Mouse (Mus musculus): Measurements from ENCODE around the gene Fam229b. TPM values are rescaled to one million over a fixed set of nuclear protein-coding genes. Genes with fewer than 3 reads are reported as not detected.

The Fam229b gene
- polyA plus RNA-seq, 1 experiment from 2014 or later: 27.8 TPM

DNA sequence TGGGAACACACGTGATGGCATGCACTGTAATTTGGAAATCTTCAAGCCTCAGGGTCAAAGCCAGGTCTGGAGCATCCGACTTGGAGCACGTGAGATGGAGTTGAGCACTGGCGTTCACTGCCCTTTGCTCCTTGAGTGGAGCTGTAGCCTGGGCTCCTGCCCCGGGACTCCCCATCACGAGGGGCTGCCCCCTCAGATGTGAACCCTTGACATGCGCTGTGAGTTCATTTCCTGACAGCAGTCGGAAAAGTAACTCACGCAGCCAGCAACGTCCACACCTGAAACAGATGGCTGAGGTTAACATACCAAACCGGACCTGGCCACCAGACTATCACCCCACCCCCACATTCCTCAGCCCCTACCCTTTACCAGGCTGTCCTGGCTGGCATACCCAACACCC, 33.9 kb upstream of the Fam229b start:
- peaks cover 41% of the 10 kb centered on the region for H3K4me1 ChIP-seq (replicated peaks; ENCODE audit: control insufficient read depth, insufficient read depth, low read length)
- WGBS: 89% methylated on average over 11 of the region's 11 CpGs
- no peaks in the 10 kb centered on the region for H3K27me3 ChIP-seq (replicated peaks; ENCODE audit: control insufficient read depth, insufficient read depth, low read length)
- no peaks in the 10 kb centered on the region for H3K9me3 ChIP-seq (ENCODE audit: control insufficient read depth, low read length)
- H3K27ac ChIP-seq (ENCODE audit: low read length): no peak overlapping the region
- no peak overlapping the region for H3K4me3 ChIP-seq (replicated peaks; ENCODE audit: low read length)
- H3K4me2 ChIP-seq (ENCODE audit: low read length): no peak overlapping the region
- H3K36me3 ChIP-seq (ENCODE audit: control insufficient read depth, insufficient read depth): no peaks in the 10 kb centered on the region
- no peak for ATAC-seq
- H3K9ac ChIP-seq (replicated peaks; ENCODE audit: low read depth, low read length): no peak overlapping the region

DNA sequence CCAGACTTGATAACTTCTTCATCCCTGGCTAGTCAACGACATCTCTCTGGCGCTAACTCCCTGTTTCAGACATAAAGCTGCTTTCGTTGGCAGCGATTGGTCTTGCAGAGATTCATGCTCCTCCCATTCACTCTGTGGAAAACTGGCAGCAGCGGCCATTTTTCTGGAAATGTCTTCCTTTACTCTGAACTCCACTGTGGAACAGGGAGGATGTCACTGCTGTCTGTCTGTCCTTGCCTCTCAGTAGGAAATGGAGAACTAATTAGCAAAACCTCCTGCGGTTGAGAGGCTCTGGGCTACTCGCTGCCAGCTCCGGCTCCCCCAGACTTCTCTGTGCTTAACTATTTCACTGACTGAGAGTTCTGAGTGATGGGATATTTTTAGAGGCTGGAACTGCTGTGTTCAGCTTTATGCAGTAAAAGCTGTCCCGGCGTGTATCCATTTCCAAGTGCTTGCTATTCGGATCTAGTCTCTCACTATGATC, 32.0 kb upstream of the Fam229b start:
- 7% methylated on average over 11 of the region's 11 CpGs for WGBS
- Histone ChIP-seq H3K9ac (replicated peaks; ENCODE audit: low read depth, low read length) (peak overlapping the region; percentile 42; the same call in 1 of the 2 replicates), H3K4me2 (ENCODE audit: low read length) (peak overlapping the region; percentile 39), H3K4me3 (replicated peaks; ENCODE audit: low read length) (peak overlapping the region; percentile 37), H3K27ac (ENCODE audit: low read length) (peak overlapping the region; percentile 65), H3K36me3 (ENCODE audit: control insufficient read depth, insufficient read depth) (no peaks in the 10 kb centered on the region), H3K4me1 (replicated peaks; ENCODE audit: control insufficient read depth, insufficient read depth, low read length) (peaks cover 31% of the 10 kb centered on the region), H3K9me3 (ENCODE audit: control insufficient read depth, low read length) (no peaks in the 10 kb centered on the region), H3K27me3 (replicated peaks; ENCODE audit: control insufficient read depth, insufficient read depth, low read length) (no peaks in the 10 kb centered on the region)
- peak; percentile 60 for ATAC-seq

DNA sequence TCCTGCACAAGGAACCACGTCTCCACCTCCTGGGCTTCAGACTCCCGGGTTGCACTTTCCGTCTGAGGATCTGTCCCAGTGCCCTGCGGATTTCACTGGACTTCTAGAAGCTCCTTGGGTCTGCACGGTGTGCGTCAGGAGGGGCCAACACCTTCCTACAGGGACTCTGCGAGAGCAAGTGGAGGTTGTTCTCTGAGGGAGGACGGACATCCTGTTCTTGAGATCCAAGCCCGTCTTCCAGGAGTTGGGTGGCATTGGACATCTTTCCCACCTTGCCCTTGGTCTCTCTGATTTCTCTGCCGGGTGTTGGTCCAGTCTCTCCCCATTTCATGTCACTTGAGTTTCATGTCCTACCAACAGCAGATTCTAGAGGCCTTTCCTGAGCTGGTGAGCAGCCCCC, 30.0 kb upstream of the Fam229b start, which contains the start of gene Ccn6:
Ccn6 (minus strand) TSS at position 101 of the 400 bp plus-strand sequence.
- Histone ChIP-seq H3K27ac (ENCODE audit: low read length) (no peak within 1 kb of the TSS), H3K27me3 (replicated peaks; ENCODE audit: control insufficient read depth, insufficient read depth, low read length) (no peaks in the 10 kb centered on the region), H3K36me3 (ENCODE audit: control insufficient read depth, insufficient read depth) (no peaks in the 10 kb centered on the region), H3K4me2 (ENCODE audit: low read length) (no peak within 1 kb of the TSS), H3K4me3 (replicated peaks; ENCODE audit: low read length) (no peak within 1 kb of the TSS), H3K9me3 (ENCODE audit: control insufficient read depth, low read length) (no peaks in the 10 kb centered on the region), H3K9ac (replicated peaks; ENCODE audit: low read depth, low read length) (no peak within 1 kb of the TSS), H3K4me1 (replicated peaks; ENCODE audit: control insufficient read depth, insufficient read depth, low read length) (peaks cover 19% of the 10 kb centered on the region)
- no peak for ATAC-seq
- 93% methylated on average over 10 of the region's 10 CpGs for WGBS

DNA sequence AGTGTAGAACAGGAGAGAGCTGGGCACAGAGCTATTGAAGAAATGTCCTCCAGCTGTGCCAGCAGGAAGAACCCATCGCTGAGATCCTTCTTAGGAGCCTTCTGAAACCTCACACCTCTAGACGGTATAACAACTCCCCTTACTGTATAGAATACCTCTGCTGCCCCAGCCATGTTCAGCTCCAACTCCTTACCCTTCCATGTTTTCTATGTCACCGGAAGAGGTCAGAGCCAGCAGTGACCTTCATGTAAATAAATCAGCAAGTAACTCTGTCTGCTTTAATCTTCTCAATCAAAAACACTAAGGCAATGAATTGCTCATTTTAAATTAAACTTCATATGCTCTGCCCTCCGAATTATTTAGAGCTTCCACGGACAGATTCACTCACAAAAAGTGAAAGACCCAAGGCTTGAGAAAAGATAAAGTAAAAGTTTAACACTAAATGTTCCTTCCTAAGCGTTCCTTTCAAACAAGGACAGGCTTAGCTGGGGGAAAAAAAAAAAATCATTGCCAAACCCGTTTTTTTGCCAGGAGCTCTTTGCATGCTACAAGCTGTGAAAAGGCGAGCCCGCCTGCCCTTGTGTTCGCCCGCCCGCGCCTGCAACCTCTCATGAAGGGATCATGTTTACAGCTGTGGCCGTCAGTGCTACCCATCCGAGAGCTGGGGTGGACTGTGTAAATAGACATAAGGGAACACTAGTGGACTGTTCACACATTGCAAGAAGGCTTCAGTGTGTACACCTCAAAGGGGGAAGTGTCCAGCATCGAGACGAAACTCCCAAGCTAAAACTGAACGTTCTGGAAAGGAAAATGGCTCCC, 29.2 kb upstream of the Fam229b start:
- Histone ChIP-seq H3K4me1 (replicated peaks; ENCODE audit: control insufficient read depth, insufficient read depth, low read length) (peaks cover 19% of the 10 kb centered on the region), H3K4me2 (ENCODE audit: low read length) (no peak overlapping the region), H3K9me3 (ENCODE audit: control insufficient read depth, low read length) (no peaks in the 10 kb centered on the region), H3K27ac (ENCODE audit: low read length) (no peak overlapping the region), H3K4me3 (replicated peaks; ENCODE audit: low read length) (no peak overlapping the region), H3K36me3 (ENCODE audit: control insufficient read depth, insufficient read depth) (no peaks in the 10 kb centered on the region), H3K27me3 (replicated peaks; ENCODE audit: control insufficient read depth, insufficient read depth, low read length) (no peaks in the 10 kb centered on the region), H3K9ac (replicated peaks; ENCODE audit: low read depth, low read length) (no peak overlapping the region)
- 48% methylated on average over 18 of the region's 18 CpGs for WGBS
- ATAC-seq: no peak

DNA sequence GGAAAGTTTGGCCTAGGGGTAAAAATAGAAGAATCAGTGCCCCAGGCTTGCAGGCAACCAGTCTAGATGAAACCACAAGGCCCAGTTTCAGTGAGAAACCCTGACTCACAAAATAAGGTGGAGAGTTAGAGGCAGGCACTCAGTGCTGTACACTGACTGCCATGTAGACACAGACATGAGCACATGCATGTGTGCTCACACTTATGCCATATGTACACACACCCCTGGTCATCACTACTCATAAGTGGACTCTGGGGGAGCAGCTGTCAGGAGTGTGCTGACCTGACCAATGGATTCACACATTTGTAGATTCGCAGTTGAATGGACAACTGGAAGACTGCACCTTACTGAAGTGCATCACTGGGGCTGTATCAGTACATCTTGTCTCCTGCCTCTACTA, 27.7 kb upstream of the Fam229b start:
- WGBS: 91% methylated on average over 1 of the region's 1 CpGs
- H3K4me3 ChIP-seq (replicated peaks; ENCODE audit: low read length): no peak overlapping the region
- H3K9ac ChIP-seq (replicated peaks; ENCODE audit: low read depth, low read length): no peak overlapping the region
- no peaks in the 10 kb centered on the region for H3K36me3 ChIP-seq (ENCODE audit: control insufficient read depth, insufficient read depth)
- no peaks in the 10 kb centered on the region for H3K27me3 ChIP-seq (replicated peaks; ENCODE audit: control insufficient read depth, insufficient read depth, low read length)
- no peak overlapping the region for H3K27ac ChIP-seq (ENCODE audit: low read length)
- no peaks in the 10 kb centered on the region for H3K9me3 ChIP-seq (ENCODE audit: control insufficient read depth, low read length)
- H3K4me2 ChIP-seq (ENCODE audit: low read length): no peak overlapping the region
- no peak for ATAC-seq
- H3K4me1 ChIP-seq (replicated peaks; ENCODE audit: control insufficient read depth, insufficient read depth, low read length): peaks cover 15% of the 10 kb centered on the region

DNA sequence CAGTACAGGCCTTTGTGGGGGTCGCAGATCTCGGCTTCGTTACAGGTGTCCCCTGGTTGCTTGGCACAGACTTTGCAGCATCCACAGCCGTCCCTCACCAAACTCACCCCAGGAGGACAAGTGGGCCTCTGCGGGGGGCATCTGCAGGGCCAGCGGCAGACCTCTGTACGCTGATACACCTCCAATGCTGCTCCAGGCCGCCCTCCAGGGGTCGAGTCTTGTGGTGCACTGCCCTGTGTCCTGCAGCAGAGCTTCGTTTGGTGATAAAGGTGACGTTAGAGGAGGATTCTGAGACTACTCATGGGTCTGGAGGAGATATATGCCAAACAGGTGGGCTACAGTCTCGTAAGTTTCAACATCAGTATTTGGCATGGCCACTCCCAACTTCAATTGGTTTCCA, 24.6 kb upstream of the Fam229b start:
- 54% methylated on average over 12 of the region's 12 CpGs for WGBS
- ATAC-seq: no peak
- no peak overlapping the region for H3K4me2 ChIP-seq (ENCODE audit: low read length)
- peaks cover 3% of the 10 kb centered on the region; the same call in 1 of the 2 replicates for H3K4me1 ChIP-seq (replicated peaks; ENCODE audit: control insufficient read depth, insufficient read depth, low read length)
- no peak overlapping the region for H3K27ac ChIP-seq (ENCODE audit: low read length)
- H3K9ac ChIP-seq (replicated peaks; ENCODE audit: low read depth, low read length): no peak overlapping the region
- H3K9me3 ChIP-seq (ENCODE audit: control insufficient read depth, low read length): no peaks in the 10 kb centered on the region
- no peaks in the 10 kb centered on the region for H3K36me3 ChIP-seq (ENCODE audit: control insufficient read depth, insufficient read depth)
- H3K4me3 ChIP-seq (replicated peaks; ENCODE audit: low read length): no peak overlapping the region
- H3K27me3 ChIP-seq (replicated peaks; ENCODE audit: control insufficient read depth, insufficient read depth, low read length): no peaks in the 10 kb centered on the region

DNA sequence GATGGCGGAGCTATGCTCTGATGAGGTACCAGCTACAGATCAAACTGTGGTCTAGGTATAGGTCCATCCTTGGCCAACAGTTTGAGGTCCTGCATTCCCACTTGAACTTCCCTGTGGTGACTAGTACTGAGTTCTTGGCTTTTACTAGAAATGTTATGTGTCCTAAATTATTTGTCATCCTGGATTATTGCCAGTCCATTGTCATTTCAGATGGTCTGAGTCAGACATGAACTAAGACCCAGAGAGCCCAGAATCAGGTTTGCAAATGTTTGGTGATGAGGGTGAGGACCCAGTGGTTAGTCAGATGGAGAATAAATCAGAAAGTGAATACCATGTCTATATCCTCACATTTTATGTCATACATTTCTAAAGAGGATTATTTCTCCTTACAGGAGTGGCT, 23.6 kb upstream of the Fam229b start:
- H3K36me3 ChIP-seq (ENCODE audit: control insufficient read depth, insufficient read depth): no peaks in the 10 kb centered on the region
- no peak overlapping the region for H3K4me2 ChIP-seq (ENCODE audit: low read length)
- H3K9me3 ChIP-seq (ENCODE audit: control insufficient read depth, low read length): no peaks in the 10 kb centered on the region
- 94% methylated on average over 1 of the region's 1 CpGs for WGBS
- H3K9ac ChIP-seq (replicated peaks; ENCODE audit: low read depth, low read length): no peak overlapping the region
- H3K4me3 ChIP-seq (replicated peaks; ENCODE audit: low read length): no peak overlapping the region
- H3K27me3 ChIP-seq (replicated peaks; ENCODE audit: control insufficient read depth, insufficient read depth, low read length): no peaks in the 10 kb centered on the region
- no peak overlapping the region for H3K27ac ChIP-seq (ENCODE audit: low read length)
- no peak for ATAC-seq
- no peaks in the 10 kb centered on the region for H3K4me1 ChIP-seq (replicated peaks; ENCODE audit: control insufficient read depth, insufficient read depth, low read length)

DNA sequence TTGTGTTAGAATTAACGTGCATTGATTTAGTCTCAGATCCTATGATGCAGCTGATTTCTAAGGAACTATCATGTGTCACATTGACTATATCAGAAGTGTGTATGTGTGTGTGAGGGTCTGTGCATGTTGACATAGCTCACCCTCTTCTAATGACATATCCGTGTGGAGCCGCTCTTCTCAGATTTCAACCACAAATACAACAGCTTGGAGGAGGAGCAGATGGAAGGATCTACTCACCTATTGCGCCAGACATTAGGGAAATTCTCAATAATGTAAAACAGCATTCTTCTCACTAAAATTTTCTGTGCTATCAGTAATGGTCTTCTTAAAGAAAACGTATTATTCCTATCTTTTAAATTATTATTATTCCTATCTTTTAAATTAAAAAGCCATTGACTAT, 23.0 kb upstream of the Fam229b start:
- 94% methylated on average over 5 of the region's 5 CpGs for WGBS
- Histone ChIP-seq H3K36me3 (ENCODE audit: control insufficient read depth, insufficient read depth) (no peaks in the 10 kb centered on the region), H3K27ac (ENCODE audit: low read length) (no peak overlapping the region), H3K4me2 (ENCODE audit: low read length) (no peak overlapping the region), H3K9me3 (ENCODE audit: control insufficient read depth, low read length) (no peaks in the 10 kb centered on the region), H3K9ac (replicated peaks; ENCODE audit: low read depth, low read length) (no peak overlapping the region), H3K4me1 (replicated peaks; ENCODE audit: control insufficient read depth, insufficient read depth, low read length) (no peaks in the 10 kb centered on the region; the same call in 1 of the 2 replicates), H3K4me3 (replicated peaks; ENCODE audit: low read length) (no peak overlapping the region), H3K27me3 (replicated peaks; ENCODE audit: control insufficient read depth, insufficient read depth, low read length) (no peaks in the 10 kb centered on the region)
- ATAC-seq: no peak

DNA sequence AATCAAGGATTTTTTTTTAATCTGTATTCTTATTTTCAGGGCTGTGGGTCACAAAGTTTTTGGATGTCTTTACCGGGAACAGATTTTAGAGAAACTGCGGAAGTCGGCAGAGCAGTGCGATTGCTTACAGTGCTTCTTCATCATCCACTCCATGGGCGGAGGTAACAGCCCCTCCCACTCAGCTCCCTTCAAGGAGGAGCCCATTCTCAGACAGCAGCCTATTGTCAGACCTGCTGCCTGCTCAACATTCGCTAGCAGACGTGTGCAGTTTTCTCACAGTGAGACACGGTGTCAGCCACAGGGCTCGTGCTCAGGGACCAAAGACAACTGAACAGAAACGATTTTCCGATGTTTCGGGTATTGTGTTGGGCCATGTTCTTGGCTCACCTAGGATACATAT, 8.5 kb upstream of the Fam229b start:
- peaks cover 13% of the 10 kb centered on the region for H3K36me3 ChIP-seq (ENCODE audit: control insufficient read depth, insufficient read depth)
- H3K4me1 ChIP-seq (replicated peaks; ENCODE audit: control insufficient read depth, insufficient read depth, low read length): no peaks in the 10 kb centered on the region
- no peaks in the 10 kb centered on the region for H3K27me3 ChIP-seq (replicated peaks; ENCODE audit: control insufficient read depth, insufficient read depth, low read length)
- H3K4me2 ChIP-seq (ENCODE audit: low read length): no peak overlapping the region
- ATAC-seq: no peak
- no peak overlapping the region for H3K27ac ChIP-seq (ENCODE audit: low read length)
- 80% methylated on average over 12 of the region's 12 CpGs for WGBS
- no peaks in the 10 kb centered on the region for H3K9me3 ChIP-seq (ENCODE audit: control insufficient read depth, low read length)
- no peak overlapping the region for H3K9ac ChIP-seq (replicated peaks; ENCODE audit: low read depth, low read length)
- H3K4me3 ChIP-seq (replicated peaks; ENCODE audit: low read length): no peak overlapping the region

Data from forebrain, embryonic 16.5 days (tissue).